Mouse (Mus musculus): ENCODE measurements at regions not wholly inside any gene's neighbourhood (a gene's known extent, or its start where the extent isn't known, plus 50 kb on each side); places are given as distances from the start of the nearest gene placed in this dataset.

GRCm38 (mm10) chr10:118624368-118624767, 183.5 kb downstream of the Ifng start:
- Histone ChIP-seq H3K27ac (ENCODE audit: poor library complexity, severe bottlenecking) (no peak overlapping the region), H3K9me3 (replicated peaks) (no peaks in the 10 kb centered on the region), H3K4me3 (no peak overlapping the region), H3K36me3 (no peaks in the 10 kb centered on the region), H3K4me2 (no peak overlapping the region), H3K4me1 (replicated peaks) (no peaks in the 10 kb centered on the region), H3K27me3 (replicated peaks) (no peaks in the 10 kb centered on the region), H3K9ac (no peak overlapping the region)
- ATAC-seq (ENCODE audit: insufficient number of reproducible peaks, low FRiP score), result no peak
- 72% methylated on average over 7 of the region's 7 CpGs for WGBS

GRCm38 (mm10) chr10:118628000-118628399, 187.2 kb downstream of the Ifng start:
- ATAC-seq (ENCODE audit: insufficient number of reproducible peaks, low FRiP score), result no peak
- Histone ChIP-seq H3K4me1 (replicated peaks) (no peaks in the 10 kb centered on the region), H3K9ac (no peak overlapping the region), H3K4me3 (no peak overlapping the region), H3K36me3 (no peaks in the 10 kb centered on the region), H3K9me3 (replicated peaks) (no peaks in the 10 kb centered on the region), H3K27ac (ENCODE audit: poor library complexity, severe bottlenecking) (no peak overlapping the region), H3K4me2 (no peak overlapping the region), H3K27me3 (replicated peaks) (no peaks in the 10 kb centered on the region)
- WGBS, result 81% methylated on average over 6 of the region's 6 CpGs

GRCm38 (mm10) chr10:118629360-118630040, 188.7 kb downstream of the Ifng start:
- peaks cover 7% of the 10 kb centered on the region for H3K4me1 ChIP-seq (replicated peaks)
- no peak overlapping the region for H3K4me3 ChIP-seq
- H3K9ac ChIP-seq, result no peak overlapping the region
- no peak overlapping the region for H3K4me2 ChIP-seq
- no peaks in the 10 kb centered on the region for H3K27me3 ChIP-seq (replicated peaks)
- no peak overlapping the region for H3K27ac ChIP-seq (ENCODE audit: poor library complexity, severe bottlenecking)
- no peak for ATAC-seq (ENCODE audit: insufficient number of reproducible peaks, low FRiP score)
- H3K9me3 ChIP-seq (replicated peaks), result no peaks in the 10 kb centered on the region
- WGBS, result 88% methylated on average over 22 of the region's 22 CpGs
- no peaks in the 10 kb centered on the region for H3K36me3 ChIP-seq

GRCm38 (mm10) chr10:118631786-118632185, 190.9 kb downstream of the Ifng start:
- Histone ChIP-seq H3K4me1 (replicated peaks) (peaks cover 7% of the 10 kb centered on the region), H3K4me3 (no peak overlapping the region), H3K9me3 (replicated peaks) (peaks cover 3% of the 10 kb centered on the region; the same call in 1 of the 2 replicates), H3K4me2 (no peak overlapping the region), H3K27me3 (replicated peaks) (no peaks in the 10 kb centered on the region), H3K27ac (ENCODE audit: poor library complexity, severe bottlenecking) (no peak overlapping the region), H3K9ac (no peak overlapping the region), H3K36me3 (no peaks in the 10 kb centered on the region)
- ATAC-seq (ENCODE audit: insufficient number of reproducible peaks, low FRiP score), result no peak
- WGBS, result 77% methylated on average over 1 of the region's 1 CpGs

GRCm38 (mm10) chr10:118632187-118632586, 191.3 kb downstream of the Ifng start:
- peaks cover 7% of the 10 kb centered on the region for H3K4me1 ChIP-seq (replicated peaks)
- no peak overlapping the region for H3K4me2 ChIP-seq
- no peak overlapping the region for H3K9ac ChIP-seq
- no peaks in the 10 kb centered on the region for H3K36me3 ChIP-seq
- ATAC-seq (ENCODE audit: insufficient number of reproducible peaks, low FRiP score), result no peak
- H3K27ac ChIP-seq (ENCODE audit: poor library complexity, severe bottlenecking), result no peak overlapping the region
- H3K4me3 ChIP-seq, result no peak overlapping the region
- peaks cover 3% of the 10 kb centered on the region; the same call in 1 of the 2 replicates for H3K9me3 ChIP-seq (replicated peaks)
- 79% methylated on average over 5 of the region's 5 CpGs for WGBS
- no peaks in the 10 kb centered on the region for H3K27me3 ChIP-seq (replicated peaks)

GRCm38 (mm10) chr10:118633429-118633828, 192.6 kb downstream of the Ifng start:
- peak overlapping the region; percentile 43 for H3K4me2 ChIP-seq
- no peak overlapping the region for H3K9ac ChIP-seq
- WGBS, result 18% methylated on average over 7 of the region's 7 CpGs
- no peaks in the 10 kb centered on the region for H3K27me3 ChIP-seq (replicated peaks)
- H3K9me3 ChIP-seq (replicated peaks), result peaks cover 3% of the 10 kb centered on the region; the same call in 1 of the 2 replicates
- ATAC-seq (ENCODE audit: insufficient number of reproducible peaks, low FRiP score), result no peak
- H3K4me1 ChIP-seq (replicated peaks), result peaks cover 7% of the 10 kb centered on the region
- H3K27ac ChIP-seq (ENCODE audit: poor library complexity, severe bottlenecking), result no peak overlapping the region
- H3K4me3 ChIP-seq, result no peak overlapping the region
- no peaks in the 10 kb centered on the region for H3K36me3 ChIP-seq

GRCm38 (mm10) chr10:118639097-118639496, 198.3 kb downstream of the Ifng start:
- 0 out of 2 replicates have a peak, but pooled peaks cover 3% of the 10 kb centered on the region for H3K4me1 ChIP-seq (replicated peaks)
- no peaks in the 10 kb centered on the region for H3K36me3 ChIP-seq
- H3K9me3 ChIP-seq (replicated peaks), result peaks cover 3% of the 10 kb centered on the region; the same call in 1 of the 2 replicates
- no peaks in the 10 kb centered on the region; the same call in 1 of the 2 replicates for H3K27me3 ChIP-seq (replicated peaks)
- WGBS, result 80% methylated on average over 4 of the region's 4 CpGs
- H3K4me2 ChIP-seq, result no peak overlapping the region
- no peak for ATAC-seq (ENCODE audit: insufficient number of reproducible peaks, low FRiP score)
- no peak overlapping the region for H3K4me3 ChIP-seq
- H3K27ac ChIP-seq (ENCODE audit: poor library complexity, severe bottlenecking), result no peak overlapping the region
- H3K9ac ChIP-seq, result no peak overlapping the region

GRCm38 (mm10) chr10:118640121-118640809, 199.4 kb downstream of the Ifng start:
- 63% methylated on average over 7 of the region's 7 CpGs for WGBS
- no peak overlapping the region for H3K4me2 ChIP-seq

GRCm38 (mm10) chr10:118640810-118641427, 200.1 kb downstream of the Ifng start:
- Histone ChIP-seq H3K27ac (ENCODE audit: poor library complexity, severe bottlenecking) (no peak overlapping the region), H3K27me3 (replicated peaks) (no peaks in the 10 kb centered on the region; the same call in 1 of the 2 replicates), H3K9ac (no peak overlapping the region), H3K4me1 (replicated peaks) (0 out of 2 replicates have a peak, but pooled peaks cover 3% of the 10 kb centered on the region), H3K9me3 (replicated peaks) (no peaks in the 10 kb centered on the region), H3K36me3 (no peaks in the 10 kb centered on the region), H3K4me3 (no peak overlapping the region), H3K4me2 (no peak overlapping the region)
- WGBS, result 69% methylated on average over 12 of the region's 12 CpGs
- ATAC-seq (ENCODE audit: insufficient number of reproducible peaks, low FRiP score), result no peak

More at GRCm38 (mm10) chr10:118640121-118640809, 199.4 kb downstream of the Ifng start:
- no peak overlapping the region for H3K9ac ChIP-seq
- H3K4me1 ChIP-seq (replicated peaks), result 0 out of 2 replicates have a peak, but pooled peaks cover 3% of the 10 kb centered on the region
- H3K27me3 ChIP-seq (replicated peaks), result no peaks in the 10 kb centered on the region; the same call in 1 of the 2 replicates
- H3K36me3 ChIP-seq, result no peaks in the 10 kb centered on the region
- H3K9me3 ChIP-seq (replicated peaks), result peaks cover 3% of the 10 kb centered on the region; the same call in 1 of the 2 replicates
- ATAC-seq (ENCODE audit: insufficient number of reproducible peaks, low FRiP score), result no peak
- H3K27ac ChIP-seq (ENCODE audit: poor library complexity, severe bottlenecking), result no peak overlapping the region
- H3K4me3 ChIP-seq, result no peak overlapping the region

- H3K9me3 ChIP-seq (replicated peaks), result no peaks in the 10 kb centered on the region
- H3K4me2 ChIP-seq, result no peak overlapping the region
- no peaks in the 10 kb centered on the region for H3K36me3 ChIP-seq
- no peak overlapping the region for H3K27ac ChIP-seq (ENCODE audit: poor library complexity, severe bottlenecking)
- H3K4me1 ChIP-seq (replicated peaks), result 0 out of 2 replicates have a peak, but pooled peaks cover 8% of the 10 kb centered on the region
- H3K4me3 ChIP-seq, result no peak overlapping the region
- 68% methylated on average over 8 of the region's 8 CpGs for WGBS
- H3K27me3 ChIP-seq (replicated peaks), result no peaks in the 10 kb centered on the region; the same call in 1 of the 2 replicates
- H3K9ac ChIP-seq, result no peak overlapping the region
- ATAC-seq (ENCODE audit: insufficient number of reproducible peaks, low FRiP score), result no peak
Measured at GRCm38 (mm10) chr10:118643622-118644021, 202.8 kb downstream of the Ifng start.

- Histone ChIP-seq H3K9ac (no peak overlapping the region), H3K9me3 (replicated peaks) (no peaks in the 10 kb centered on the region), H3K36me3 (no peaks in the 10 kb centered on the region), H3K27ac (ENCODE audit: poor library complexity, severe bottlenecking) (no peak overlapping the region), H3K27me3 (replicated peaks) (no peaks in the 10 kb centered on the region; the same call in 1 of the 2 replicates), H3K4me1 (replicated peaks) (peaks cover 10% of the 10 kb centered on the region), H3K4me3 (no peak overlapping the region), H3K4me2 (no peak overlapping the region)
- ATAC-seq (ENCODE audit: insufficient number of reproducible peaks, low FRiP score), result no peak
- 47% methylated on average over 2 of the region's 2 CpGs for WGBS
Measured at GRCm38 (mm10) chr10:118648111-118648510, 207.3 kb downstream of the Ifng start.

Measured in heart, embryonic 12.5 days (tissue).